Mouse (Mus musculus) embryonic fibroblast, embryonic 13.5 days (primary cell): Measurements from ENCODE around the gene Hif3a. TPM values are rescaled to one million over a fixed set of nuclear protein-coding genes. Genes with fewer than 3 reads are reported as not detected.

Experiments used
- H3K27ac ChIP-seq: 2 replicates; pipeline ENCODE4 v1.5.1; 2012; ENCODE audit warnings: low read length, control low read depth, inconsistent platforms; ENCODE audit not compliant: insufficient read depth
- H3K4me1 ChIP-seq: 2 replicates; pipeline ENCODE4 v1.6.1; 2011; ENCODE audit warnings: low read length; ENCODE audit not compliant: control insufficient read depth, insufficient read depth
- H3K4me3 ChIP-seq: 2 replicates; pipeline ENCODE4 v1.5.1; 2011; ENCODE audit warnings: mild to moderate bottlenecking, control low read depth, low read length; ENCODE audit not compliant: insufficient read depth
- CTCF ChIP-seq: IDR thresholded peaks from 2 replicates; pipeline ENCODE4 v1.5.1; 2011; ENCODE audit warnings: mild to moderate bottlenecking, control low read depth, low read length, moderate library complexity, borderline replicate concordance; ENCODE audit not compliant: insufficient read depth
- POLR2A ChIP-seq: IDR thresholded peaks from 2 replicates; pipeline ENCODE4 v1.6.1; 2011; ENCODE audit warnings: low read depth, mild to moderate bottlenecking, control low read depth, low read length, moderate library complexity
- polyA plus RNA-seq: library from polyadenylated mRNA; stranded (reverse); fragments of >200 nt; gene quantifications from 2 replicates; pipeline ENCODE4 v1.2.4, GENCODE M21; 2011; ENCODE audit warnings: low read depth; ENCODE audit not compliant: missing spikeins, insufficient read length

Gene Hif3a
- polyA plus RNA-seq, 1 experiment, result 0.16 TPM

DNA sequence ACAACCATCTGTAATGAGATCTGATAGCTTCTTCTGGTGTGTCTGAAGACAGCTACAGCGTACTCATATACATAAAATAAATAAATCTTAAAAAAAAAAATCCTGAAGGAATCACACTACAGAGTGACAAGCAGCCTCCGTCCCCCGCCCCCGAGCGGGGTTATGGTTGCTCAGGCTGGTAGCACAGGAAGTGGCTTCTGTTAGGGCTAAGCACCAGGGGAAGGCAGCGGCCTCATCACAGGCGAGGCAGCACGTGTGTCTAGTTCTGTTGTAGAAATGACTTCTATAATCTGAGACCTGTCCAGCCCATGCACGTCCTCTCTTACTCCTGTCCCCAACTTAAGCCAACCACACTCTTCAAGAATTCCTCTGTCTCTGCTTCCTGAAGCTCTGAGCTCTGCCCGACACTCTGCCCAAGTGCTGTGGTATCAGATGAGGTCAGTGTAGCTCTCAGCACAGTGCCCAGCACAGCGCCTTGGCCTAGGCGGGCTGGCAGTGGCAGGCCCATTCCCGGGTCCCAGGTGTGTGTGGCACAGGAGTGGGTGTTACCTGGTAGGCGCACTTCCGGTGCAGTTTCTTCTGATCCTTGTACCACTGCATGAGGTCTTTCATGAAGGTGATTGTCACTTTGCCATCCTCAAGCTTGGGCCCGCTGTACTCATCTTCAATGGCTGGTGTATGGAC lies 52.8 kb downstream of the Hif3a start:
- no peak overlapping the region for H3K4me3 ChIP-seq
- no peak overlapping the region for H3K27ac ChIP-seq
- no peaks in the 10 kb centered on the region for H3K4me1 ChIP-seq
- TF ChIP-seq CTCF (no peak), POLR2A (no peak)

GRCm38 (mm10) chr7:17007300-17007699 lies 54.9 kb downstream of the Hif3a start:
- TF ChIP-seq CTCF, result peak; percentile 94
- no peak for TF ChIP-seq POLR2A
- Histone ChIP-seq H3K4me3 (no peak overlapping the region), H3K4me1 (no peaks in the 10 kb centered on the region), H3K27ac (no peak overlapping the region)

GRCm38 (mm10) chr7:17004716-17005115 lies 57.5 kb downstream of the Hif3a start:
- H3K27ac ChIP-seq, result no peak overlapping the region
- TF ChIP-seq CTCF (no peak), POLR2A (no peak)
- no peak overlapping the region for H3K4me3 ChIP-seq
- H3K4me1 ChIP-seq, result peaks cover 4% of the 10 kb centered on the region; the same call in 1 of the 2 replicates

DNA sequence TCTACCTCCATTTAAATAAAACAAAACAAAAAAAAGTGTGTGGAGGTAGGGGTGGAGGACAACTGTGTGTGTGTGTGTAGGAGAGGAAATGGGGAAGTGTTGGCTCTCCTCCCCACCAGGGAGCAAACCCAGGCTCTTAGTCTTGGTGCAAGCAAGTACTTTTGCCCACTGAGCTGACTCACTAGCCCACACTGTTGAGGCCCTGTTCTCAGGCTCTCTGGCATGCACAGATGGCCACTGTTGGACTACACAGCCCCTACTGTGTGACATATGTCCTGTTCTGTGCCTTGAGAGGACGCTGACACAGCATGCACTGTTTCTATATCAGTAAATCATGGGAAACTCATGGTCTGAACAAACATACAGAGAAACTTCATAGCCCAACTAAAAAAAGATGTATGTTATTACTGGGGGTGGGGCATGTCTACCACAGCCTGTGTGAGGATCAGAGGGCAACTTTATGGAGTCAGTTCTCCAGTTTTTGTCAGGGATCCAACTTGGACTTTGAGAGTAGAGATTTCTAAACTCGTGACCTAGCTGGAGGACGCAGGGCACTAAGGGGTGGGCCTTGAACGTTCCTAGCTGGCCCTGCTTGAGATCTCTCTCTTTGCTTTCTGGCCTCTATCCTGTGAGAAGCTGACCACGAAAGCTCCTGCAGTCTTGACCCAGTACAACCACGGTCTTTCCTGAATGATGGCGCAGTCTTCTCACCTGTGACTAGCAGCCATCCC lies 58.8 kb downstream of the Hif3a start:
- Histone ChIP-seq H3K4me1 (peaks cover 4% of the 10 kb centered on the region; the same call in 1 of the 2 replicates), H3K27ac (peak overlapping the region; percentile 0; the same call in 1 of the 2 replicates), H3K4me3 (no peak overlapping the region)
- TF ChIP-seq CTCF, result no peak

DNA sequence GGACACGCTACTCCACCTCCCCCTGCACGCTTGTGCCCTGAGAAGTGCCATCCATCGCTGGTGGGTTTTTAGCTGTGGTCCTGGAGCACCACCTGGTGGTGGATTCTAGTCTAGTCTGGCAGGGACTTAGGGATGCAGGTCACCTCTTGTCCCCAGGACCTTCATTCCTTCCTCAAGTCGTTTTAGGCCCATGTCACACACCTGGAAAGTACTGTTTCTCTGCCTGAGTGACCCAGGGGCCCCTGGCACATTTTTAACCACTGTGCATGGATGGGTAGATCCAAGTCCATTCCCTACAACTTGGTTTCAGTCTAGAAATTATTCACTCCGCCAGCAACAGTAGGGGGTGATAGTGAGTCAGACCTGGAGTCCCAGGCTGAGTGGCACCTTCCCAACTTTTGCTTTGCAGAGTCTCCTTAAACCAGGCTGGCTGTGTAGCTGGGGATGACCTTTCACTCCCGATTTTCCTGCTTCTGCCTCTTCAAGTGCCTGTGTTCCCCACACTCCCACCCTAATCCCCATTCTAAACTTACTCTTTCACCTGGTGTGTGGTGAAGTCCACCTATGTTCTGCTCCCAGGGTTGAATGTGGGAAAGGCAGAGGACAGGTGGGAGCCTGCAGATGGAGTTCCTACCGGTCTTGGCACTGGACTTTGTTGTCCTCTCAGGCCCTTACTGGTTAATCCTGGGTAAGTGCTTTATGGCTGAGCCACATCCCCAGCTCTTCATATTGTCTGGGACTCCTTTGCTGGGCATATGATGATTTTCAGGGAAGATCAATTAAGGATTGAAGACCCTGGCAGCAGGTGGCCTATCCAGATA lies 59.6 kb downstream of the Hif3a start:
- Histone ChIP-seq H3K4me3 (no peak overlapping the region), H3K4me1 (peaks cover 4% of the 10 kb centered on the region; the same call in 1 of the 2 replicates), H3K27ac (no peak overlapping the region; the same call in 1 of the 2 replicates)
- TF ChIP-seq POLR2A, result no peak
- peak; percentile 87 for TF ChIP-seq CTCF

GRCm38 (mm10) chr7:16999650-17000049 lies 62.6 kb downstream of the Hif3a start:
- TF ChIP-seq CTCF (peak; percentile 65; the same call in 1 of the 2 replicates), POLR2A (no peak)
- no peak overlapping the region for H3K27ac ChIP-seq
- peaks cover 4% of the 10 kb centered on the region; the same call in 1 of the 2 replicates for H3K4me1 ChIP-seq
- H3K4me3 ChIP-seq, result no peak overlapping the region

DNA sequence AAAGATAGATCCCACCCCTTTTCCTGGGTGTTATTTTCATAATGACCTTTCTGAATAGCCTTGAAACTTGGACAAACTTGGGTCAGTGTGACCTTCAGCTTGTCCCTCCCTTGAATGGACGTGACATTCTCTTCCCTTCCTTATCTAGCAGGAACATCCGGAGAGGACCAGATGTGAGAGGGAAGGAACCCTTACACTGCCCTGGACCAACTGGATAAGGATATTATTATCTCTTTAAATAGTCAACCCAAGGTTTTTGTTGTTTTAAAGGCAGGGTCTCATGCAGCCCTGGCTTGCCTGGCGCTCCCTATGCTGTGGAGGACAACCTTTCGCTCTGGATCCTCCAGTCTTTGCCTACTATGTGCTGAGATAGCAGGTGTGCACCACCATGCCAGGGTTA lies 63.0 kb downstream of the Hif3a start:
- peaks cover 4% of the 10 kb centered on the region; the same call in 1 of the 2 replicates for H3K4me1 ChIP-seq
- H3K27ac ChIP-seq, result no peak overlapping the region
- no peak overlapping the region for H3K4me3 ChIP-seq
- TF ChIP-seq CTCF, result no peak
- TF ChIP-seq POLR2A, result no peak

- TF ChIP-seq POLR2A (no peak), CTCF (no peak)
- no peak overlapping the region for H3K4me3 ChIP-seq
- no peak overlapping the region for H3K27ac ChIP-seq
- H3K4me1 ChIP-seq, result no peaks in the 10 kb centered on the region
Observed at GRCm38 (mm10) chr7:16995345-16995744, 66.9 kb downstream of the Hif3a start.

DNA sequence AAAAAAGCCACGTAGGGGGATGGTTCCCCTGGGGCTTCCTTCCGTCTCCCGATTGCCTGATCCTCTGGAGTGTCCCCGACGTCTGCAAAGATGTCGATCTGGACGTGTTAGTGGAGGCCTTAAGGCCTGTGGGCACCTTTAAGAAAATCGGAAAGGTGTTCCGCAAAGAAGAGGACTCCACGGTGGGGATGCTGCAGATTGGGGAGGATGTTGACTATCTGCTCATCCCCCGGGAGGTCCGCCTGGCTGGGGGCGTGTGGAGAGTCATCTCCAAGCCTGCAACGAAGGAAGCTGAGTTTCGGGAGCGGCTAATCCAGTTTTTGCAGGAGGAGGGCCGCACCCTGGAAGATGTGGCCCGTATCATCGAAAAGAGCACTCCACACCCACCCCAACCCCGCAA lies 67.8 kb downstream of the Hif3a start:
- H3K27ac ChIP-seq, result no peak overlapping the region
- TF ChIP-seq CTCF (no peak), POLR2A (no peak)
- H3K4me3 ChIP-seq, result peak overlapping the region; percentile 75
- H3K4me1 ChIP-seq, result no peaks in the 10 kb centered on the region

DNA sequence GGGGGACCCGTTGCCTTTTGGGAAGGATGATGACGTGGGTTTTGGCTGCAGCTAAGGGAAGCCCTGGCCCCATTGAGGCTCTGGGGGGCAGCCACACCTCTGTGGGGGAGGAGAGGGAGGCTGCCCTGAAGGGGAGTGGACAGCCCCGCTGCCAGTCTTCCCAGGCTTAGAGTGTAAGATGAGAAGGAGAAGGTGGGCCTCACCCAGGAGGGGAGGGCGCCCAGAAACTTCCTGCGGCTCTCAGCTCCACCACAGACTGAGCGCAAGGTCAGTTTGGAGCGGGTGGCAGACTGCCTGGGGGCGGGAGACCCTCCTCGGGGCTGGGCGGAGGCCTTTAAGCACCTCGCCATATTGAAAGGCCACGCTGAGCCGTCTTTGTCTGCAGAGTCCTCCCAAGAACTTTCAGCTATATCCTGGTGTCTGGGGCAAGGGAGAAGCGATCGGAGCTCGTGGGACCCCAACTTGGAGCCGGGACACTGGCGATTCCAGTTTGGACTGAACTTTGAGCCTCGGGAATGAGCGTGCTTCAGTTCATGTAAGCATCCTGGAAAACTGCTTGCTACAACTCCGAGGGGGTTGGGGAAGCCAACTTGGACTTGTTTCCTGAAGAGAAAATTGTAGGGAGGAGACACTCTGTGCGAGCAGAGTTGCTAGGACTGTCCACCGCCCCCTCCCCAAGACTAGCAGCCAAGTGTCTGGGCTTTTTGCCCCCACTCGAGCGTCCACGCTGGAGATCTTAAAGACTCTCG lies 68.4 kb downstream of the Hif3a start:
- TF ChIP-seq CTCF, result no peak
- TF ChIP-seq POLR2A, result peak; percentile 89
- Histone ChIP-seq H3K4me3 (peak overlapping the region; percentile 75), H3K4me1 (no peaks in the 10 kb centered on the region), H3K27ac (no peak overlapping the region)
